Mouse (Mus musculus) MEL (cell line): ENCODE results near the gene Psen1.

Source experiments
- BHLHE40 ChIP-seq: IDR thresholded peaks from 2 replicates; pipeline ENCODE4 v1.6.1; 2012; ENCODE audit warnings: low read depth, mild to moderate bottlenecking, inconsistent platforms, low read length, improper control_type of control experiment, borderline replicate concordance
- CTCF ChIP-seq, 3 experiments: IDR thresholded peaks in 2 of 3; conservative IDR thresholded peaks in 1 of 3; 2 replicates each; pipeline ENCODE4 v1.5.1; 2011 to 2012; ENCODE audit warnings: low read length in 3 of 3, low read depth in 2 of 3, mild to moderate bottlenecking in 2 of 3, improper control_type of control experiment in 1 of 3, inconsistent platforms in 1 of 3, mixed read lengths in 1 of 3, moderate library complexity in 1 of 3; ENCODE audit not compliant: control insufficient read depth in 1 of 3, insufficient read depth in 1 of 3, poor library complexity in 1 of 3, severe bottlenecking in 1 of 3
- ETS1 ChIP-seq: IDR thresholded peaks from 2 replicates; pipeline ENCODE4 v1.6.1; 2012; ENCODE audit warnings: low read depth, mild to moderate bottlenecking, inconsistent platforms, low read length, improper control_type of control experiment, moderate library complexity
- GATA1 ChIP-seq: IDR thresholded peaks from 2 replicates; pipeline ENCODE4 v1.6.1; 2011; ENCODE audit warnings: low read depth, low read length, improper control_type of control experiment
- MAFK ChIP-seq: IDR thresholded peaks from 2 replicates; pipeline ENCODE4 v1.6.1; 2011; ENCODE audit warnings: low read depth, mild to moderate bottlenecking, low read length, improper control_type of control experiment, borderline replicate concordance
- MAX ChIP-seq: IDR thresholded peaks from 2 replicates; pipeline ENCODE4 v1.6.1; 2011; ENCODE audit warnings: low read length, improper control_type of control experiment
- POLR2A ChIP-seq, 2 experiments: IDR thresholded peaks; 2 replicates each; pipeline ENCODE4 v1.6.1; 2011 to 2012; ENCODE audit warnings: low read length in 2 of 2, mild to moderate bottlenecking in 2 of 2, control low read depth in 1 of 2, improper control_type of control experiment in 1 of 2, low read depth in 1 of 2, moderate library complexity in 1 of 2; ENCODE audit not compliant: control insufficient read depth in 1 of 2, insufficient read depth in 1 of 2, poor library complexity in 1 of 2
- RCOR1 ChIP-seq: IDR thresholded peaks from 2 replicates; pipeline ENCODE4 v1.6.1; 2012; ENCODE audit warnings: low read depth, mild to moderate bottlenecking, inconsistent platforms, low read length, improper control_type of control experiment
- TBP ChIP-seq: IDR thresholded peaks from 2 replicates; pipeline ENCODE4 v1.8.0; 2011; ENCODE audit warnings: low read depth, low read length, improper control_type of control experiment
- USF2 ChIP-seq, 2 experiments: IDR thresholded peaks; 2 replicates each; pipeline ENCODE4 v1.6.1; 2011 to 2012; ENCODE audit warnings: improper control_type of control experiment in 2 of 2, low read length in 2 of 2, borderline replicate concordance in 1 of 2, inconsistent platforms in 1 of 2, low read depth in 1 of 2, mild to moderate bottlenecking in 1 of 2; ENCODE audit not compliant: insufficient read depth in 1 of 2
- ZMIZ1 ChIP-seq: IDR thresholded peaks from 2 replicates; pipeline ENCODE4 v1.6.1; 2012; ENCODE audit warnings: low read depth, mild to moderate bottlenecking, inconsistent platforms, low read length, improper control_type of control experiment, moderate library complexity

GRCm38 (mm10) chr12:83758735-83759134 is 70.8 kb downstream of the Psen1 start:
- TF ChIP-seq USF2 (IDR thresholded peaks at IDR 0.05; ENCODE audit: borderline replicate concordance in 1 of 2, insufficient read depth in 1 of 2, low read depth in 1 of 2, low read length in 2 of 2) (no peak), CTCF (IDR thresholded peaks at IDR 0.05 in 2 of 3, conservative IDR thresholded peaks at IDR 0.05 in 1 of 3; ENCODE audit: control insufficient read depth in 1 of 3, insufficient read depth in 1 of 3, low read depth in 2 of 3, low read length in 3 of 3, poor library complexity in 1 of 3, severe bottlenecking in 1 of 3) (no peak), POLR2A (IDR thresholded peaks at IDR 0.05; ENCODE audit: control insufficient read depth in 1 of 2, insufficient read depth in 1 of 2, low read depth in 1 of 2, low read length in 2 of 2, poor library complexity in 1 of 2) (no peak), RCOR1 (no peak), ZMIZ1 (no peak), BHLHE40 (no peak), MAFK (no peak), GATA1 (no peak), TBP (no peak), MAX (no peak), ETS1 (no peak)
